Mouse (Mus musculus) neutrophil, adult 83 days (primary cell): ENCODE data around the gene Dhx35. TPM values are rescaled to one million over a fixed set of nuclear protein-coding genes. Genes with fewer than 3 reads are reported as not detected.

Source experiments
- total RNA-seq, 2 experiments: library from RNA; stranded (reverse); gene quantifications; one replicate each; pipeline ENCODE4 v1.2.4; 2023

Gene Dhx35
- 1 to 10 TPM; 8.5 to 9.4 TPM for total RNA-seq

DNA sequence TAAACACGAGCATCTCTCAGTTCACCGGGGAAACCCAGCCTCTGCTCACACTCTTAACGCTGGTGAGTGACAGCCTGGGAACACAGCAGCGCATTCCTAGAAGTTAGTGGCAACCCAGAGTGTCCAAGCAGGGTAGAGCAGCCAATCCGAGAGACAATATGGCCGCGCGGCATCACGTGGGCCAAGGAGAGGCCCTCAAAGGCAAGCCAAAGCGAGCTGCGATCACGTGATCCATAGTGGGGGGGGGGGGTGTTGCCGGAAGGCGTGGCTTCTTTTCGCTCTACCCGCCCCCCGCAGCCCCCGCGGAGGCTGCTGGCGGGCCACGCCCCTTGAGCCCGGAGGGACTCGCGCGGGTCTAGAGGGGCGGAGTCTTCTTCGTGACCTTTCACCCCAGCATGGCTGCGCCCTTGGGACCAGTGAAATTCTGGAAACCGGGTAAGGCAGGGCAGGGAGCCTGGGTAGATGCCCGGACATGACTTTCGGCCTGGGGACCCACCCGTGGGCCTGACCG is at the start of gene Dhx35:
Gene Dhx35, plus strand, starts transcription at position 314 of the 511 bp plus-strand sequence.

GRCm38 (mm10) chr2:158767742-158768339 is 26.8 kb upstream of the Dhx35 start, which contains the start of gene Fam83d:
Gene Fam83d (plus strand): TSS chr2:158768093.

Other genes with a start within 250 kb of the Dhx35 start
- under 1 TPM; 0.46 to 0.60 TPM for gene Slc32a1, start 184.0 kb upstream of the Dhx35 start, total RNA-seq
- 10 to 100 TPM; 16.0 to 19.8 TPM for gene Actr5, start 169.9 kb upstream of the Dhx35 start, total RNA-seq
- 1 to 10 TPM in 1 of 2 experiments, under 1 TPM in 1; 0.86 to 1.0 TPM for gene Ppp1r16b, start 129.4 kb upstream of the Dhx35 start, total RNA-seq
- 10 to 100 TPM in 1 of 2 experiments, 1 to 10 TPM in 1; 9.1 to 13.6 TPM for gene Fam83d, start 26.7 kb upstream of the Dhx35 start, total RNA-seq